Mouse (Mus musculus): ENCODE results near the gene 1700020N01Rik.

- no peak for TF ChIP-seq POLR2A (IDR thresholded peaks at IDR 0.05; ENCODE audit: borderline replicate concordance, extremely low read depth, low read depth, low read length)
- TF ChIP-seq CTCF (IDR thresholded peaks at IDR 0.05; ENCODE audit: insufficient read depth, low read length), result no peak
Observed at GRCm38 (mm10) chr10:21636711-21637081, 43.8 kb downstream of the 1700020N01Rik start.

Measured in lung, adult 2 months (tissue).